Mouse (Mus musculus): ENCODE measurements around the gene Ntmt1. TPM values are rescaled to one million over a fixed set of nuclear protein-coding genes. Genes with fewer than 3 reads are reported as not detected.

Ntmt1 gene
- polyA plus RNA-seq (2015; fragmentation: Nextera tagmentation; extraction: Ambion mirVana): 49.0 and 52.9 TPM in 2 replicates

DNA sequence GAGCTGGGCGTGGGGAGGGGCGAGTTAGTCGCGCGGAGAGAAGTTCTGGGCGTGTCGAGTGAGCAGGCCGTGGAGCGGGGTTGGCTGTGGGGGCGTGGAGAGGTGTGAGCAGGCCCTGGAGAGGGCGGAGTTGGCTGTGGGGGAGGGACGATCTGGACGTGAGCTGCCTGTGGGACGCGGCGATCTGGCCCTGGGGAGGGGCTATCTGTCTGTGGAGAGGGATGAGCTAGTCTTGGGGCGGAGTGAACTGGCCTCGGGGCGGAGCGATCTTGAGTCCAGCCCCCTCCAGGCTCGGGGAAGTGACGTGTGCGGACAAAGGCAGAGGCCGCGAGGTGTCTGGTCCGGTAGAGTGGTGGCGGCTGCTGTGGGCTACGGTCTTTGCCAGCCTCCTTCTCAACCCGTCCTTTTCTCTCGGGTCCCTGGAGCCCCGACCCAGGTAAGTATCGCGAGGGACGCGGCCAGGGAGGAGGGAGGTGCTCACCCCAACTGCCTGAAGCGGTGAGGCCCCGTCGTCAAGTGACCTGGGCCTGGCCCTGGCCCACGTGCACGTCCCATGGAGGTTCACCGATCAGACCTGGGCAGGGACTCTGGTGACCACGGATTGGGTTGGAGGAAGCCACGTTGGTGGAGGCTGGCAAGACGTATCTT, at the start of gene Ntmt1:
TSS of gene Ntmt1 (plus strand) at position 179 of the 648 bp plus-strand sequence.

DNA sequence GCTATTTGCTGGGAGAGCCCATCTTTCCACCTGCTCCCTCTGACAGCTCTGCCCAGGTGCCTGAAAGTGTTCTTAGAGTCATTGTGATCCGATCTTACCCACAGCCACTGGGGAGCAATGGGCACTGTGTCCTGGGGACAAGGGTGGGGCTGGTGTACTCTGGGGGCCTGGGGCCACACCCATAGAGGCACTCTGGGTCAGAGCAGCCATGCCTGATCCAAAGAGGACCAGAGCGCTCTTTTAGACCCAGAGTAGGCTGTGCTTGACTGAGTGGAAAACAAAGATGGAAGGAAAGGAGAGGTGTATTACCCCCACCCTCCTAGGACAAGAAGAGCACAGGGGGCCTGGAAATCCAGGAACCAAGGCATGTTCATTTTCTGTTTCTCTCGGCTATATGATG, 4.0 kb upstream of the Ntmt1 start, which contains the start of gene 1700001O22Rik:
TSS of gene 1700001O22Rik (minus strand) at position 58 of the 400 bp plus-strand sequence.

DNA sequence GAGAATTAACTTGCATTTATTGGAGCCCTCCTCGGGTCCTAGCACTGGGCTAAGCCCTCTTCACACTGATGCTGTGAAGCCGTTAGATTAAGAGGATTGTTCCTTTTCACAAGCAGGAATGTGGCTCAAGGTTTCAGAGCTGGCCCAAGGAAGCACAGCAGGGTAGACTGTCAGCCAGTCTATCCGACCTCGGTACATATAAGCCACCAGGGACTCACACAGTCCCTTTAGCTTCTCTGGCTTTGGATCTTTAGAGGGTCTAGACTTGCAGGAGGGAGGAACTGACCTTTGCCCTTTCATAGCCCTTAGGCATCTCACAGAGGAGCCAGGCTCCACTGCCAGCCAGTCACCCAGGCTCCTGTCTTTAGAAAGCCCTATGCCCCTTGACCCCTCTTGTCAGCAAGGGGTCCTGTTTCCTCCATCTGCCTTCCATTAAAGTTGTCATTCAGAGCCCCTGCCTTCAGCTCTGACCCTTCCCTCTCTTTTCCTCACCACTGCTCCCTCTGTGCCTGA, 22.7 kb downstream of the Ntmt1 start, which contains the start of gene Asb6:
TSS of gene Asb6 (minus strand) at position 51 of the 513 bp plus-strand sequence.

DNA sequence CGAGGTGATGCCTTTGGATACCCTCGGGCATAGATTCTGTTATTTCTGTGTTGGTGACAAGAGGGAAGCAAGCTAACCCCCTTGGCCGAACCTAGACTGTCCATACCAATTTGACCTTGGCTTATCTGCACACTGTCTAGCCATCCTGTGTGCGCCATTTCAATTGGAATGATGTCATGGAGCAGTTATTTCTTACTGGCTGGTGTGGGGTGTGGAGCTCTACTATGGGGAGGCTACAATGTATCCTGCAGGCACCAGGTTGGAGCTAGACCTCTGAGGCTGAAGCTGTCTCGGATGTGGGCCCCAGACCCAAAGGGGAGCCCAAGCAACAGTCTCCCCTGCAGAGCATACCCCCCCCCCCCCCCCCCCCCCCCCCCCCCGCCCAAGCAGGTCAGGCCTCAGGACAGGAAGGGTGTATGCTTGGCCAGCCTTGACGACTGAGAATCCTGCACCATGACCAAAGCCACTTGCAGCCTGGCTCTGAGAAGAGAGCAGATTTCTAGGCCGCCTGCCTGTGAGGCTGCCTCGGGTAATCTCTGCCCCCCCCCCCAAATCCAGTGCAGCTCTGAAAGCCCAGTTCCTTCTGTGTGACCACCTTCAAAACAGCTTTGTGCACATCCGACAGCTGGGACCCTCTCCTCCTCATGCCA, 26.9 kb downstream of the Ntmt1 start, which contains the start of gene Prrx2:
TSS of gene Prrx2 (plus strand) at position 600 of the 650 bp plus-strand sequence.

Other genes with a start within 250 kb of the Ntmt1 start
- gene Cstad, start 212.8 kb upstream of the Ntmt1 start, polyA plus RNA-seq (2015; fragmentation: Nextera tagmentation; extraction: Ambion mirVana): 1.3 and 2.2 TPM in 2 replicates
- gene 1700001O22Rik, start 4.2 kb upstream of the Ntmt1 start, polyA plus RNA-seq (2015; fragmentation: Nextera tagmentation; extraction: Ambion mirVana): 0.40 and 0.45 TPM in 2 replicates
- 11.8 and 11.9 TPM in 2 replicates for gene Asb6, start 22.5 kb downstream of the Ntmt1 start, polyA plus RNA-seq (2015; fragmentation: Nextera tagmentation; extraction: Ambion mirVana)
- gene Prrx2, start 27.1 kb downstream of the Ntmt1 start, polyA plus RNA-seq (2015; fragmentation: Nextera tagmentation; extraction: Ambion mirVana): 4.6 and 7.1 TPM in 2 replicates
- gene Ptges, start 122.0 kb downstream of the Ntmt1 start, polyA plus RNA-seq (2015; fragmentation: Nextera tagmentation; extraction: Ambion mirVana): 2.4 and 6.2 TPM in 2 replicates
- gene Tor1b, start 145.1 kb downstream of the Ntmt1 start, polyA plus RNA-seq (2015; fragmentation: Nextera tagmentation; extraction: Ambion mirVana): 19.9 and 22.2 TPM in 2 replicates
- 31.2 and 38.0 TPM in 2 replicates for gene Tor1a, start 160.1 kb downstream of the Ntmt1 start, polyA plus RNA-seq (2015; fragmentation: Nextera tagmentation; extraction: Ambion mirVana)
- 23.5 and 27.6 TPM in 2 replicates for gene BC005624, start 174.4 kb downstream of the Ntmt1 start, polyA plus RNA-seq (2015; fragmentation: Nextera tagmentation; extraction: Ambion mirVana)
- gene Usp20, start 174.5 kb downstream of the Ntmt1 start, polyA plus RNA-seq (2015; fragmentation: Nextera tagmentation; extraction: Ambion mirVana): 29.0 and 33.6 TPM in 2 replicates